Mouse (Mus musculus): ENCODE measurements at regions not wholly inside any gene's neighbourhood (a gene's known extent, or its start where the extent isn't known, plus 50 kb on each side); places are given as distances from the start of the nearest gene placed in this dataset.
"Not testable (repeated sequence)": the region's sequence is repeated elsewhere in the genome, so short reads cannot be mapped to it uniquely, and the experiment has no call there.

GRCm38 (mm10) chr2:48315306-48315705, 498.6 kb upstream of the Acvr2a start:
- no peak for DNase-seq

GRCm38 (mm10) chr2:48316180-48316889, 497.6 kb upstream of the Acvr2a start:
- DNase-seq, result no peak

GRCm38 (mm10) chr2:48317821-48318220, 496.1 kb upstream of the Acvr2a start:
- DNase-seq, result peak; percentile 44

GRCm38 (mm10) chr2:48318384-48319030, 495.4 kb upstream of the Acvr2a start:
- DNase-seq, result no peak

- no peak for DNase-seq
These were observed 492.4 kb upstream of the Acvr2a start for GRCm38 (mm10) chr2:48321471-48321870.

- DNase-seq, result no peak
These were observed 491.6 kb upstream of the Acvr2a start for GRCm38 (mm10) chr2:48322278-48322677.

GRCm38 (mm10) chr2:48328204-48328603, 485.7 kb upstream of the Acvr2a start:
- no peak for DNase-seq

GRCm38 (mm10) chr2:48332783-48333182, 481.1 kb upstream of the Acvr2a start:
- DNase-seq, result no peak

GRCm38 (mm10) chr2:48348021-48348420, 465.9 kb upstream of the Acvr2a start:
- no peak for DNase-seq

- no peak for DNase-seq
These were observed 464.1 kb upstream of the Acvr2a start for GRCm38 (mm10) chr2:48349794-48350193.

GRCm38 (mm10) chr2:48350206-48350605, 463.7 kb upstream of the Acvr2a start:
- no peak for DNase-seq

- not testable (repeated sequence) for DNase-seq
These were observed 442.3 kb upstream of the Acvr2a start for GRCm38 (mm10) chr2:48371572-48371971.

GRCm38 (mm10) chr2:48373086-48373485, 440.8 kb upstream of the Acvr2a start:
- DNase-seq, result no peak

- DNase-seq, result no peak
These were observed 439.6 kb upstream of the Acvr2a start for GRCm38 (mm10) chr2:48374302-48374701.

- no peak for DNase-seq
These were observed 435.7 kb upstream of the Acvr2a start for GRCm38 (mm10) chr2:48378160-48378559.

GRCm38 (mm10) chr2:48378749-48379148, 435.2 kb upstream of the Acvr2a start:
- DNase-seq, result no peak

- no peak for DNase-seq
These were observed 433.8 kb upstream of the Acvr2a start for GRCm38 (mm10) chr2:48380140-48380539.

GRCm38 (mm10) chr2:48380786-48381185, 433.1 kb upstream of the Acvr2a start:
- DNase-seq, result no peak

- DNase-seq, result no peak
These were observed 432.3 kb upstream of the Acvr2a start for GRCm38 (mm10) chr2:48381481-48382075.

GRCm38 (mm10) chr2:48398504-48398903, 415.4 kb upstream of the Acvr2a start:
- DNase-seq, result no peak

- no peak for DNase-seq
These were observed 414.7 kb upstream of the Acvr2a start for GRCm38 (mm10) chr2:48399191-48399590.

GRCm38 (mm10) chr2:48402813-48403212, 411.1 kb upstream of the Acvr2a start:
- DNase-seq, result no peak

GRCm38 (mm10) chr2:48404460-48404859, 409.4 kb upstream of the Acvr2a start:
- DNase-seq, result no peak

- peak; percentile 40 for DNase-seq
These were observed 406.0 kb upstream of the Acvr2a start for GRCm38 (mm10) chr2:48407876-48408275.

All from gastrocnemius, postnatal 25 days (tissue).